Mouse (Mus musculus): ENCODE measurements at regions not wholly inside any gene's neighbourhood (a gene's known extent, or its start where the extent isn't known, plus 50 kb on each side); places are given as distances from the start of the nearest gene placed in this dataset.
A peak's percentile ranks its signal among the peaks of the same experiment; 100 is the strongest.

DNA sequence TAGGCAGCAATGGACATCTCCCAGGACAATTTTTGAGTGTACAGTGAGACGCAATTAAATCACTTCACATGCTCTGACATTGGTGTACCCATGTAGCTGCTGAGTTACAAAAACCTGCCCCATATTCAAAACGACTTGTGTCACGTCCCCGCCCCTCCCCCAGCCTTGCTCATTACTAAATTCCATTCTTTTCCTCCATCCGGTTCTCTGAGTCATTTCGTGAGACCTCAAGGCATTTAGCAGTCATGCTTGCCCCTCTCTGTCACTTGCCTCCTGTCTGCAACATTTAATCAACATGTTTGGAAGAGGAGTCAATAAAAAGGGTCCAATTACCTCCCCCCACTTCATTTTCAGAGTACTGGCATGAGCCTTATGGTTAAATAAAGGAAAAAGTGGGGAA lies 156.3 kb upstream of the Id4 start:
- H3K4me1 ChIP-seq (replicated peaks; ENCODE audit: control insufficient read depth, insufficient read depth, low read length): peaks cover 14% of the 10 kb centered on the region
- H3K9ac ChIP-seq (replicated peaks; ENCODE audit: low read depth, low read length): no peak overlapping the region
- WGBS: 41% methylated on average over 6 of the region's 6 CpGs

DNA sequence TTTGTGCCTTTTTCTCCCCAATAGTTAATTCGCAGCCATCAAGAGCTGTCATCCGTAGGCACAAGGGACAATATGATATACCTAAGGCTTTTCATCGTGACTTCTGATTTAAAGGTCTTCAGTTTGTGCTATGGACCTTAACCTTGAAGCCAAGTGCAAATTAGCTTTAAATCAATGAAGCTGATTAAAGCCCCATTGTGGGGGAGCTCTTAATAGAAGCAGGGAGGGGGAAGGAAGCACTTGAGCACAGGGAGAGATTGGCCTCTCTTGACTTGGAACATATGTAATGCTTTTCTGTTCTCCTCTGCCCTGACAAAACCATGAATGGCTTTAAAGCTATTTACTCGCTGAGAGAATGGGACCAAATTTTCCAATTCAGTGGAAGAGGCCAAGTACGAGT lies 154.1 kb upstream of the Id4 start:
- no peak overlapping the region for H3K4me3 ChIP-seq (replicated peaks; ENCODE audit: low read length)
- peaks cover 14% of the 10 kb centered on the region for H3K4me1 ChIP-seq (replicated peaks; ENCODE audit: control insufficient read depth, insufficient read depth, low read length)
- H3K27ac ChIP-seq (ENCODE audit: low read length): no peak overlapping the region
- no peak overlapping the region for H3K9ac ChIP-seq (replicated peaks; ENCODE audit: low read depth, low read length)
- H3K4me2 ChIP-seq (ENCODE audit: low read length): peak overlapping the region; percentile 28
- WGBS: 8% methylated on average over 5 of the region's 5 CpGs
- H3K9me3 ChIP-seq (ENCODE audit: control insufficient read depth, low read length): no peaks in the 10 kb centered on the region
- H3K36me3 ChIP-seq (ENCODE audit: control insufficient read depth, insufficient read depth): no peaks in the 10 kb centered on the region
- no peak for ATAC-seq
- no peaks in the 10 kb centered on the region for H3K27me3 ChIP-seq (replicated peaks; ENCODE audit: control insufficient read depth, insufficient read depth, low read length)

More for the DNA sequence above, 156.3 kb upstream of the Id4 start:
- ATAC-seq: no peak
- H3K4me2 ChIP-seq (ENCODE audit: low read length): no peak overlapping the region
- no peaks in the 10 kb centered on the region for H3K9me3 ChIP-seq (ENCODE audit: control insufficient read depth, low read length)
- H3K36me3 ChIP-seq (ENCODE audit: control insufficient read depth, insufficient read depth): no peaks in the 10 kb centered on the region
- no peaks in the 10 kb centered on the region for H3K27me3 ChIP-seq (replicated peaks; ENCODE audit: control insufficient read depth, insufficient read depth, low read length)
- H3K4me3 ChIP-seq (replicated peaks; ENCODE audit: low read length): no peak overlapping the region
- no peak overlapping the region for H3K27ac ChIP-seq (ENCODE audit: low read length)

DNA sequence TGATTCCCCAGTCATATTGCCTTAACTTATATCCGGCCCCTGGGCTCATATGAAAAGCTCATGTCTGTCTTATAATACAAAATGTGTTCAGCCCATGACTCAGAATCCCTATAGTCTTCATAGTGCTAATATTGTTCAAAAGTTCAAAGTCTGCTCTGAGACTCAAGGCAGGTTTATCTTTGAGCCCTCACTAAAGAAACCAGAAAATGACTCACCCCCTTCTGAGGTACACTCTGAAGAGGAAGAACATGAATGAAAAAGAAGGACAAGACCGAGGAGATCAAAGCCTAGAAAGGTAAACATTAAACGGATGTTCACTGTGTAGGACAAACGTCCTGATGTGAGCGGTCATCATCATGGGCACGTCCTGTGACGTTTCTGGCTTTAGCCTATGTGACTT lies 145.1 kb upstream of the Id4 start:
- Histone ChIP-seq H3K36me3 (ENCODE audit: control insufficient read depth, insufficient read depth) (no peaks in the 10 kb centered on the region), H3K9ac (replicated peaks; ENCODE audit: low read depth, low read length) (no peak overlapping the region), H3K9me3 (ENCODE audit: control insufficient read depth, low read length) (peaks cover 3% of the 10 kb centered on the region), H3K27ac (ENCODE audit: low read length) (no peak overlapping the region), H3K4me3 (replicated peaks; ENCODE audit: low read length) (no peak overlapping the region), H3K4me1 (replicated peaks; ENCODE audit: control insufficient read depth, insufficient read depth, low read length) (no peaks in the 10 kb centered on the region), H3K4me2 (ENCODE audit: low read length) (no peak overlapping the region), H3K27me3 (replicated peaks; ENCODE audit: control insufficient read depth, insufficient read depth, low read length) (no peaks in the 10 kb centered on the region)
- WGBS: 92% methylated on average over 7 of the region's 7 CpGs
- ATAC-seq: no peak

DNA sequence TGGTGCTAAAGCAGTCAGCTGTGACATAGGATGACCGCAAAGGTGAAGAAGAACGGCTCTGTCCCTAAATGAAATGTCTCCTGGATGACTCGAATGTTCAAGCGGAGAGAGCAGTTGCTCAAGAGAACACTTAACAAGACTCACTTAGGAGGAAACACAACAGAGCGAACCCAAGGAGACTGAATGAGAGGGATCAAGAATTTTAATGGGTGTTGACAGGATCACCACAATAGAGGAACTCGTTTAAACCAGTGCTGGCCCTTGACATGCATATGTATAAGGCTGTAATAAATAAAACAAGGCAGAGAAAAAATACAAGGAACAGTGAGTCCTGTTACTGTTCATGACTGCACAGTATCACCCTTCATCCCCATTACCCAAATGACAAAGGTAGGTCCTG lies 134.4 kb upstream of the Id4 start:
- Histone ChIP-seq H3K4me3 (replicated peaks; ENCODE audit: low read length) (no peak overlapping the region), H3K9me3 (ENCODE audit: control insufficient read depth, low read length) (no peaks in the 10 kb centered on the region), H3K27me3 (replicated peaks; ENCODE audit: control insufficient read depth, insufficient read depth, low read length) (no peaks in the 10 kb centered on the region), H3K4me1 (replicated peaks; ENCODE audit: control insufficient read depth, insufficient read depth, low read length) (peaks cover 24% of the 10 kb centered on the region), H3K27ac (ENCODE audit: low read length) (no peak overlapping the region; the same call in 1 of the 2 replicates), H3K36me3 (ENCODE audit: control insufficient read depth, insufficient read depth) (no peaks in the 10 kb centered on the region), H3K4me2 (ENCODE audit: low read length) (no peak overlapping the region), H3K9ac (replicated peaks; ENCODE audit: low read depth, low read length) (no peak overlapping the region)
- 14% methylated on average over 6 of the region's 6 CpGs for WGBS
- ATAC-seq: peak; percentile 54; the same call in 1 of the 2 replicates

DNA sequence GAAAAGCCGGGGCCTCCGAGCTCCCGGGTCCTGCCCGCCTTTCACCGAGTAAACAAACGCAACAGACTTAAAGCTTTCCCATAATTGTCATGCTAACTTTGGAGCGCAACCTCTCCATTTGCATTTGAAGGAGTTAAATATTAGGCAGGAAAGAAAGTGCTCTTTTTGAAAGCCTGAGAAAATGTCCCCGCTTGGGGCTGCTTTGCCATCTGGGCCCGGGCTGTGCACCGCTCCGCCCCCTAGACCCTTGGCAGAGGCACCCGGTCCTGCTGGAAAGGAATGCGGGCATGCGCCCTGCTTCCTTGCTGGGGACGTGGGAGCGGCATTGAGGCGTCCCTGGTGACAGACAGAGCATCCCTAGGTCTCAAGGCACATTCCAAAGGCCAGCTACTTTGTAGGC lies 130.3 kb upstream of the Id4 start:
- Histone ChIP-seq H3K9me3 (ENCODE audit: control insufficient read depth, low read length) (no peaks in the 10 kb centered on the region), H3K4me1 (replicated peaks; ENCODE audit: control insufficient read depth, insufficient read depth, low read length) (peaks cover 27% of the 10 kb centered on the region), H3K9ac (replicated peaks; ENCODE audit: low read depth, low read length) (no peak overlapping the region), H3K36me3 (ENCODE audit: control insufficient read depth, insufficient read depth) (no peaks in the 10 kb centered on the region), H3K4me3 (replicated peaks; ENCODE audit: low read length) (peak overlapping the region; percentile 15), H3K4me2 (ENCODE audit: low read length) (peak overlapping the region; percentile 51), H3K27me3 (replicated peaks; ENCODE audit: control insufficient read depth, insufficient read depth, low read length) (no peaks in the 10 kb centered on the region), H3K27ac (ENCODE audit: low read length) (peak overlapping the region; percentile 48)
- ATAC-seq: peak; percentile 93
- WGBS: under 1% methylated on average over 17 of the region's 17 CpGs

DNA sequence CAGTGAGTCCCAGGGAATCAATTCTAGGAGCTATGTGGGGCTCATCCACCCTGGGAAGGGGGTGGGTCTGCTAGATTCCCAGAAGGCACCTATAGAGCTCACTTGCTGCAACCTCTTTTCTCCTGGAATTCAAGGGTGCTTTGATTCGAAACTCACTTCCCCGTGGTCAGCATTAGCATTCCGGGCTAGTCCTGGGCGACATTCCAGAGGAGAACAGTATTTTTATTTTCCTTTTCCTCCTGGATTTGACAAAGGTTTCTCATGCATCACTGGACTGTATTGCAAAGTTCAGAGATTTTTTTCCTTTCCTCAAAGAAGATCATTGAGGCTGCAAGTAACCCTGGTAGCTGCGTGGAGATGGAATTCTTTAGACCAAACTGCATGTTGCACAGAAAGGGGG lies 129.3 kb upstream of the Id4 start:
- Histone ChIP-seq H3K4me1 (replicated peaks; ENCODE audit: control insufficient read depth, insufficient read depth, low read length) (peaks cover 25% of the 10 kb centered on the region), H3K27me3 (replicated peaks; ENCODE audit: control insufficient read depth, insufficient read depth, low read length) (no peaks in the 10 kb centered on the region), H3K4me2 (ENCODE audit: low read length) (no peak overlapping the region), H3K4me3 (replicated peaks; ENCODE audit: low read length) (no peak overlapping the region), H3K9ac (replicated peaks; ENCODE audit: low read depth, low read length) (no peak overlapping the region), H3K27ac (ENCODE audit: low read length) (peak overlapping the region; percentile 63), H3K36me3 (ENCODE audit: control insufficient read depth, insufficient read depth) (no peaks in the 10 kb centered on the region), H3K9me3 (ENCODE audit: control insufficient read depth, low read length) (no peaks in the 10 kb centered on the region)
- 5% methylated on average over 5 of the region's 5 CpGs for WGBS
- peak; percentile 14; the same call in 1 of the 2 replicates for ATAC-seq

DNA sequence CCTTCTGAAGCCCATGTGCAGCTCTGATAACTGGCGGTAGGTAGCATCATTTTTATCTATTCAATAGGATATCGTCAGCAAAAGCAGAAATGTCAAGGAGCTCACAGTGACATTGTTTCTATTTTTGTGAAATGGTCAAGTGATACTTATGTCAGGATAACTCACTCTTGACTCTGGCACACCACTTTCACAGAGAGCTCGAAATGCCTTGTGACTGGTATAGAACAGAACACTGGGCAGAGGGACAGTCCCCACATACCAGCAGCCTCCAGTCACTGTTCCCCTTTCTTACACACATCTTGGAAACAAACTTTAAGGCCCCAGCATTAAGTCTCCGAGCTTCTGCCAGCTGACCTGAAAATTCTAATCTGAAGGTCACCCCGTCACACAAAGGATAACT lies 115.1 kb upstream of the Id4 start:
- Histone ChIP-seq H3K27me3 (replicated peaks; ENCODE audit: control insufficient read depth, insufficient read depth, low read length) (no peaks in the 10 kb centered on the region), H3K4me2 (ENCODE audit: low read length) (no peak overlapping the region), H3K9me3 (ENCODE audit: control insufficient read depth, low read length) (no peaks in the 10 kb centered on the region), H3K36me3 (ENCODE audit: control insufficient read depth, insufficient read depth) (no peaks in the 10 kb centered on the region), H3K9ac (replicated peaks; ENCODE audit: low read depth, low read length) (no peak overlapping the region), H3K4me1 (replicated peaks; ENCODE audit: control insufficient read depth, insufficient read depth, low read length) (no peaks in the 10 kb centered on the region), H3K27ac (ENCODE audit: low read length) (no peak overlapping the region), H3K4me3 (replicated peaks; ENCODE audit: low read length) (no peak overlapping the region)
- WGBS: 87% methylated on average over 5 of the region's 5 CpGs
- no peak for ATAC-seq

DNA sequence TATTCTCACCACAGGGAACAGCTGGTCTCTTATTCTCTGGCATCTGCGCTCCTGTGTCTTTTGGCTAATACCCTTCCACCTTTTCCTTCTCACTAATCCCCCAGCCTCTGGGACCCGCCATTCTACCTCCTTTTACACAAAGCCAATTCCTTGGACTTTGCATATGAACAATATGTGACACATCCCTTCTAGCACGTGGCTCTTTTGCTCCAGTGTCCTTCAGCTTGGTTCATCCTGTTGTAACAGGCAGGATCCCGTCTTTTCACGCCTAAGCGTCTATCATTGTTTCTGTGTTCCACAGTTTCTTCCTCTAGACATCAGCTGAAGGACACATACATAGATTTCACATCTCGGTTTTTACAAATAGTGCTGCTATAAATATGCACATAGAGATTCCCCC lies 114.0 kb upstream of the Id4 start:
- Histone ChIP-seq H3K9me3 (ENCODE audit: control insufficient read depth, low read length) (no peaks in the 10 kb centered on the region), H3K4me2 (ENCODE audit: low read length) (no peak overlapping the region), H3K9ac (replicated peaks; ENCODE audit: low read depth, low read length) (no peak overlapping the region), H3K4me1 (replicated peaks; ENCODE audit: control insufficient read depth, insufficient read depth, low read length) (no peaks in the 10 kb centered on the region), H3K27ac (ENCODE audit: low read length) (no peak overlapping the region), H3K27me3 (replicated peaks; ENCODE audit: control insufficient read depth, insufficient read depth, low read length) (no peaks in the 10 kb centered on the region), H3K4me3 (replicated peaks; ENCODE audit: low read length) (no peak overlapping the region), H3K36me3 (ENCODE audit: control insufficient read depth, insufficient read depth) (no peaks in the 10 kb centered on the region)
- no peak for ATAC-seq
- 67% methylated on average over 7 of the region's 7 CpGs for WGBS

DNA sequence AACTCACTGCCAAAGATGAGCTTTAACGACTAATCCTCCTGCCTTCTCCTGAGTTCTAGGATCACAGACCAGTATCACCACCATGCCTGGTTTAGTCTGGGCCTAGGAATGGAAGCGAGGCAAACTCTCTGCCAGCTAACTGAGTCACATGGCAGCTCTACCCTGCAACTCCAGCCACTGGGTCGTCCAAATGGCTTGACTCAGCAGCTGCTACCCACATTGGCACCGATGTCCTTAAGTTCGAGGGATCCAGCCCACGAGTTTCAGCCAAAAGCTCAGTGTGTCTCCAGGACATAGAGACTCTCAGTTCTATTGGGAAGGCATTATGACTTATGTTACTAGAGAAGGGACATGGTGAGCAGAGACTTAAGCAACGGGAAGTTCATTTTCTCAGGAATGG lies 107.8 kb upstream of the Id4 start:
- Histone ChIP-seq H3K27me3 (replicated peaks; ENCODE audit: control insufficient read depth, insufficient read depth, low read length) (no peaks in the 10 kb centered on the region), H3K36me3 (ENCODE audit: control insufficient read depth, insufficient read depth) (no peaks in the 10 kb centered on the region), H3K4me1 (replicated peaks; ENCODE audit: control insufficient read depth, insufficient read depth, low read length) (peaks cover 17% of the 10 kb centered on the region), H3K4me2 (ENCODE audit: low read length) (no peak overlapping the region), H3K4me3 (replicated peaks; ENCODE audit: low read length) (no peak overlapping the region), H3K27ac (ENCODE audit: low read length) (peak overlapping the region; percentile 23; the same call in 1 of the 2 replicates), H3K9ac (replicated peaks; ENCODE audit: low read depth, low read length) (no peak overlapping the region), H3K9me3 (ENCODE audit: control insufficient read depth, low read length) (no peaks in the 10 kb centered on the region)
- WGBS: 24% methylated on average over 7 of the region's 7 CpGs
- ATAC-seq: no peak

DNA sequence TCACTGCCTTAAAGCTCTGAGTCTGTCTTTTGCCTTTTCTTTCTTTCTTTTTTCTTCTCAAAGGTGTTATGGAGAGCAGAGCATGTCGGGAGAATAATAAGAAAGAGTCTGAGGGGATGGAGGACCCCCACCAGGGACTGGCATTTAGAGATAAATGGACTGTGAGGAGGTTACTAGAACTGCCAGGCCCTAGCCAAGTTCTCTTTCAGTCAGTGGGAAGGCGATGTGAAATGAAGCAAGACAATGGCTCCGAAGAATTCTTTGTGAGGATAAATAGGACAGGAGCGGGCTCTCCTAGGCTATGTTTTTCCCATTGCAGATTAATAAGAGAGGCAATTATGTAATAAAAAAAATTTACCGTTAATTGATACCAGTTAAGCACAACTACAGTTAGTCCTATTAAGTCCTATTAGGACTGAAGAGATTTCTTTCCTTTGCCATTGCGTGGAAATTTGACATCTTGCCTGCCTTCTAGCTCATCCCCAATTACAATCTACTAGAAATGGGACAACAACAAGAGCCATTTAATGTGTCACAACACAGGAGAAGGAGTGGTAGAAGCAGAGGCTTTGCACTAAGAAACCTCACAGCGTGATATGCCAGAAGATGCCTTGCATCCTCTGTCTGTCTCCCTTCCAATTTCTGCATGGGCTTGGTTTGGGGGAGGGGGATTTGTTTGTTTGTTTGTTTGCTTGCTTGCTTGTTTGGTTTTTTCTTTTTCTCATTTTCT lies 107.2 kb upstream of the Id4 start:
- Histone ChIP-seq H3K9me3 (ENCODE audit: control insufficient read depth, low read length) (no peaks in the 10 kb centered on the region), H3K9ac (replicated peaks; ENCODE audit: low read depth, low read length) (no peak overlapping the region), H3K4me2 (ENCODE audit: low read length) (no peak overlapping the region), H3K27me3 (replicated peaks; ENCODE audit: control insufficient read depth, insufficient read depth, low read length) (no peaks in the 10 kb centered on the region), H3K27ac (ENCODE audit: low read length) (peak overlapping the region; percentile 61), H3K36me3 (ENCODE audit: control insufficient read depth, insufficient read depth) (no peaks in the 10 kb centered on the region), H3K4me3 (replicated peaks; ENCODE audit: low read length) (no peak overlapping the region), H3K4me1 (replicated peaks; ENCODE audit: control insufficient read depth, insufficient read depth, low read length) (peaks cover 17% of the 10 kb centered on the region)
- WGBS: 5% methylated on average over 7 of the region's 7 CpGs
- ATAC-seq: no peak

Measured in forebrain, embryonic 16.5 days (tissue).